Mouse (Mus musculus) forebrain, embryonic 10.5 days (tissue): Measurements from ENCODE around the gene Lmbrd2. TPM values are rescaled to one million over a fixed set of nuclear protein-coding genes. Genes with fewer than 3 reads are reported as not detected.
"Not testable (repeated sequence)": the region's sequence is repeated elsewhere in the genome, so short reads cannot be mapped to it uniquely, and the experiment has no call there.

ENCODE experiments used
- DNase-seq: peaks from one replicate; pipeline ENCODE4 v3.0.0-alpha.2; 2017; ENCODE audit warnings: low spot score; ENCODE audit errors: extremely low spot score
- H3K27ac ChIP-seq: fragments of 300-500 bp; sonication (generic); 2 replicates; pipeline ENCODE4 v1.5.1; 2016; ENCODE audit warnings: mild to moderate bottlenecking
- H3K27me3 ChIP-seq: fragments of 300-500 bp; sonication (generic); 2 replicates; pipeline ENCODE4 v1.6.1; 2016; ENCODE audit warnings: mild to moderate bottlenecking; ENCODE audit not compliant: poor library complexity, severe bottlenecking
- H3K36me3 ChIP-seq: fragments of 300-500 bp; sonication (generic); replicated peaks from 2 replicates; pipeline ENCODE4 v1.6.1; 2016; ENCODE audit warnings: mild to moderate bottlenecking, moderate library complexity
- H3K4me1 ChIP-seq: fragments of 300-500 bp; sonication (generic); 2 replicates; pipeline ENCODE4 v1.6.1; 2016
- H3K4me3 ChIP-seq: fragments of 300-500 bp; sonication (generic); 2 replicates; pipeline ENCODE4 v1.5.1; 2016; ENCODE audit warnings: mild to moderate bottlenecking, moderate library complexity
- H3K9me3 ChIP-seq: fragments of 300-500 bp; sonication (generic); 2 replicates; pipeline ENCODE4 v1.6.1; 2016; ENCODE audit warnings: mild to moderate bottlenecking, moderate library complexity
- WGBS: fragments of 180-500 bp; shearing (Covaris S2); methylation state at CpG from one replicate; pipeline ENCODE4 v1.1.7; 2016; 5-methylcytosine and 5-hydroxymethylcytosine counted together
- polyA plus RNA-seq: library from polyadenylated mRNA; unstranded; fragments of >200 nt; fragmentation: Nextera tagmentation; extraction: Ambion mirVana; gene quantifications from 2 replicates; pipeline ENCODE4 v1.2.1, GENCODE M21; 2016

Lmbrd2 gene
- polyA plus RNA-seq, 1 experiment from 2014 or later: 2.2 TPM

DNA sequence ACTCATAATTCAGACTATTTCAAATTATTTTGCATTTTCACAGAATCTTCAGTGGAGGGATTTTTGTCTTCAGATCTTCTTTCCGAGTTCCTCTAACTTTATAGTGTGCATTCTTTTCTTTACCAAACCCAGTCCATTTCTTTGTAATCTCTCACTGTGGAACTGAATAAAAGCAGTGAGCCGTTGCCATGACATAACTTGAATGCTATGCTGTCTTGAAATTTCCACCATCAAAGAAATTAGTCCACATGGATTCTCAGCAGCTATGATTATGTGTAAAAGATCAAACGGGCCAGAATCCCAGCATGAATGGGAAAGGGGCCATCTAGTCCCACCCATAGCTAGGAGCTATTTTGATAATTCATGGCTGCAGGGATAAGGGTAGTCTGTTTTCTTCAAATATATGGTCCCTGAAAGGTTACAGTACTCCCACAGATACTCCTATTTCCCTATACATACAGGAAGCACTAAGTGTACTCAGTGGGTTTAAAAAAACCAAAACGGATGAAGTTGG is 22.3 kb downstream of the Lmbrd2 start:
- no peak for DNase-seq
- Histone ChIP-seq H3K9me3 (no peaks in the 10 kb centered on the region), H3K27me3 (no peaks in the 10 kb centered on the region), H3K27ac (no peak overlapping the region), H3K36me3 (peaks cover 34% of the 10 kb centered on the region), H3K4me3 (no peak overlapping the region), H3K4me1 (peaks cover 14% of the 10 kb centered on the region; the same call in 1 of the 2 replicates)
- WGBS: 79% methylated on average over 4 of the region's 4 CpGs

GRCm38 (mm10) chr15:9164125-9164524 is 23.8 kb downstream of the Lmbrd2 start:
- H3K4me3 ChIP-seq: no peak overlapping the region
- 79% methylated on average over 6 of the region's 6 CpGs for WGBS
- no peak for DNase-seq
- H3K27me3 ChIP-seq: no peaks in the 10 kb centered on the region
- no peaks in the 10 kb centered on the region for H3K9me3 ChIP-seq
- peaks cover 43% of the 10 kb centered on the region for H3K36me3 ChIP-seq
- no peak overlapping the region for H3K27ac ChIP-seq
- H3K4me1 ChIP-seq: peaks cover 14% of the 10 kb centered on the region; the same call in 1 of the 2 replicates

GRCm38 (mm10) chr15:9177038-9177437 is 36.7 kb downstream of the Lmbrd2 start:
- Histone ChIP-seq H3K4me3 (no peak overlapping the region), H3K9me3 (no peaks in the 10 kb centered on the region), H3K4me1 (no peaks in the 10 kb centered on the region), H3K27ac (no peak overlapping the region), H3K27me3 (no peaks in the 10 kb centered on the region), H3K36me3 (peaks cover 43% of the 10 kb centered on the region)
- no peak for DNase-seq
- 98% methylated on average over 3 of the region's 3 CpGs for WGBS

DNA sequence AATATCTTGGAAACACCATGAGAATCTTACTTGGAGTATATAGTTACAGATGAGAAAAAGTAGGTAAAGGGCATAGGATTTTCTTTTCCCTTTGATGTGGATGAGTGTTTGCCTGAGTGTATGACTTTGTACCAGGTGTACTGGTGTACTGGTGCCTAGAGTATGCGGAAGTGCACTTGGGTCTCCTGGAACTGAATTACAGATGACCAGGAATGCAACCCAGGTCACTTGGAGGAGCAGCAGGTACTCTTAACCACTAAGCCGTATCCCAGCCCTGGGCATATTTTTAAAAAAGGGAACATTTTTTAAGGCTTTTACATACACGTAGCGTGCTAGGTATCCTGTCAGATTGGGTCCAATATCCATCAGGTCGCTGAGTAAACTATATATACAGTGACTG is 43.6 kb downstream of the Lmbrd2 start:
- H3K27me3 ChIP-seq: no peaks in the 10 kb centered on the region
- 97% methylated on average over 5 of the region's 5 CpGs for WGBS
- H3K9me3 ChIP-seq: no peaks in the 10 kb centered on the region
- no peaks in the 10 kb centered on the region for H3K4me1 ChIP-seq
- no peak for DNase-seq
- H3K36me3 ChIP-seq: peaks cover 47% of the 10 kb centered on the region
- H3K4me3 ChIP-seq: no peak overlapping the region
- H3K27ac ChIP-seq: no peak overlapping the region

GRCm38 (mm10) chr15:9189796-9190195 is 49.4 kb downstream of the Lmbrd2 start:
- Histone ChIP-seq H3K36me3 (peaks cover 40% of the 10 kb centered on the region), H3K4me3 (no peak overlapping the region), H3K27me3 (no peaks in the 10 kb centered on the region), H3K4me1 (no peaks in the 10 kb centered on the region), H3K27ac (no peak overlapping the region), H3K9me3 (no peaks in the 10 kb centered on the region)
- DNase-seq: no peak
- WGBS: 91% methylated on average over 2 of the region's 2 CpGs

DNA sequence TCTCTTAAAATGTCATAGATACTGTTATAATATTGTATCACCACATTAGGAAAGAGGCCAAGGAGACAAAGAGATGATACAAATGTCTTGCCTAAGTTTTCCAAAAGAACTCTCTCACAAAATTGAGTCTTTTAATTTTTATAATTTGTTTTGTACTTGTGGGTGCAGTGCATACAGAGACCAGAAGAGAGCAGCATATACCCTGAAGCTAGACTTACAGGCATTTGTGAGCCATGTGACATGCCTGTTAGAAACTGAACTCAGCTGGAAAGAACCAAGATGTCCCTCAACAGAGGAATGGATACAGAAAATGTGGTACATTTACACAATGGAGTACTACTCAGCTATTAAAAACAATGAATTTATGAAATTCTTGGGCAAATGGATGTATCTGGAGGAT is 52.3 kb downstream of the Lmbrd2 start:
- H3K4me3 ChIP-seq, H3K4me1 ChIP-seq, H3K27me3 ChIP-seq, H3K27ac ChIP-seq, DNase-seq, H3K9me3 ChIP-seq: not testable (repeated sequence)
- peaks cover 39% of the 10 kb centered on the region for H3K36me3 ChIP-seq

- WGBS: 80% methylated on average over 6 of the region's 6 CpGs
- no peaks in the 10 kb centered on the region for H3K27me3 ChIP-seq
- no peaks in the 10 kb centered on the region for H3K9me3 ChIP-seq
- H3K36me3 ChIP-seq: peaks cover 15% of the 10 kb centered on the region
- DNase-seq: no peak
- no peak overlapping the region for H3K4me3 ChIP-seq
- no peaks in the 10 kb centered on the region for H3K4me1 ChIP-seq
- no peak overlapping the region for H3K27ac ChIP-seq
These were observed 58.1 kb downstream of the Lmbrd2 start for GRCm38 (mm10) chr15:9198421-9198820.

DNA sequence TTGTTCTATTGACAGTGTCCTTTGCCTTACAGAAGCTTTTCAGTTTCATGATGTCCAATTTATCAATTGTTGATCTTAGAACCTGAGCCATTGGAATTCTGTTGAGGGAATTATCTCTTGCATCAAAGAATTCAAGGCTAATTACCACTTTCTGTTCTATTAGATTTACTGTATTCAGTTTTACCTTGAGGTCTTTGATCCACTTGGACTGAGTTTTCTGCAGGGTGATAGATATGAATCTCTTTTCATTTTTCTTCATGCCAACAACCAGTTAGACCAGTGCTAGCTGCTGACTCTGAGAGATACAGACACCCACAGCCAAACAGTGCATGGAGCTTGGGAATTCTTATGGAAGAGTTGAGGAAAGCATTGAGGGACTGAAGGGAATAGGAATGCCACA is 71.5 kb downstream of the Lmbrd2 start:
- no peaks in the 10 kb centered on the region for H3K9me3 ChIP-seq
- H3K36me3 ChIP-seq: no peaks in the 10 kb centered on the region
- H3K4me3 ChIP-seq: no peak overlapping the region
- H3K4me1 ChIP-seq: no peaks in the 10 kb centered on the region
- DNase-seq: no peak
- no peak overlapping the region for H3K27ac ChIP-seq
- H3K27me3 ChIP-seq: no peaks in the 10 kb centered on the region

GRCm38 (mm10) chr15:9213026-9213425 is 72.7 kb downstream of the Lmbrd2 start:
- H3K27ac ChIP-seq, DNase-seq, H3K4me3 ChIP-seq, H3K36me3 ChIP-seq, H3K4me1 ChIP-seq, H3K27me3 ChIP-seq, H3K9me3 ChIP-seq: not testable (repeated sequence)
- 67% methylated on average over 3 of the region's 3 CpGs for WGBS

- H3K27me3 ChIP-seq, DNase-seq, H3K9me3 ChIP-seq, H3K4me1 ChIP-seq, H3K4me3 ChIP-seq, H3K27ac ChIP-seq, H3K36me3 ChIP-seq: not testable (repeated sequence)
- 97% methylated on average over 7 of the region's 7 CpGs for WGBS
These were observed 73.1 kb downstream of the Lmbrd2 start for GRCm38 (mm10) chr15:9213431-9213830.

- no peak overlapping the region for H3K4me3 ChIP-seq
- H3K4me1 ChIP-seq: no peaks in the 10 kb centered on the region
- H3K9me3 ChIP-seq: no peaks in the 10 kb centered on the region
- H3K27ac ChIP-seq: no peak overlapping the region
- no peaks in the 10 kb centered on the region for H3K36me3 ChIP-seq
- no peak for DNase-seq
- WGBS: 92% methylated on average over 5 of the region's 5 CpGs
- no peaks in the 10 kb centered on the region for H3K27me3 ChIP-seq
These were observed 76.1 kb downstream of the Lmbrd2 start for GRCm38 (mm10) chr15:9216446-9216845.

DNA sequence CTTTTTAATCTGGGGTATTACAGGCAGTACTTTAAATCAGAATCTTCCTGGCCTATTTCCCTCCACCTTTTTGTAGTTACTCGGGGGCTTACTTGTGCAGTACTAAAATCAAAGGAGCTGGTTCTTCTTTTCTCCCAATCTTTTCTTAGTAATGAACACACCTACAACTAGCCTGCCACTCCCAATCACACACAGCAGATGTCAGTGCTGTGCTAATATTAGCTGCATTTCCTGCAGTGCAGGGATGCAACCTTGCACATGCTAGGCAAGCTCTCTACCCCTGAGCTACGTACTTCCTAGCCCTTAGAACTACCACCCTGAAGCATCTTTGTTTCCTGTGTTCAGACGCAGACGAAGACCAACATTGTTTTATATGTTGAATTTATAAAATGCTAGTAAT is 90.6 kb downstream of the Lmbrd2 start:
- not testable (repeated sequence) for H3K27ac ChIP-seq, H3K9me3 ChIP-seq, H3K4me1 ChIP-seq, DNase-seq, H3K27me3 ChIP-seq, H3K4me3 ChIP-seq, H3K36me3 ChIP-seq
- WGBS: 82% methylated on average over 4 of the region's 4 CpGs

- no peaks in the 10 kb centered on the region for H3K27me3 ChIP-seq
- DNase-seq: no peak
- no peaks in the 10 kb centered on the region for H3K36me3 ChIP-seq
- no peak overlapping the region for H3K27ac ChIP-seq
- no peaks in the 10 kb centered on the region for H3K4me1 ChIP-seq
- H3K9me3 ChIP-seq: peaks cover 2% of the 10 kb centered on the region; the same call in 1 of the 2 replicates
- no peak overlapping the region for H3K4me3 ChIP-seq
These were observed 106.0 kb downstream of the Lmbrd2 start for GRCm38 (mm10) chr15:9246345-9246744.
